Mouse (Mus musculus): ENCODE measurements at regions not wholly inside any gene's neighbourhood (a gene's known extent, or its start where the extent isn't known, plus 50 kb on each side); places are given as distances from the start of the nearest gene placed in this dataset.
"Not testable (repeated sequence)": the region's sequence is repeated elsewhere in the genome, so short reads cannot be mapped to it uniquely, and the experiment has no call there.

- DNase-seq (ENCODE audit: extremely low spot score, low read depth, low spot score), result no peak
Measured at GRCm38 (mm10) chr15:14815556-14815955, 1642.1 kb upstream of the Cdh6 start.

GRCm38 (mm10) chr15:14806849-14807248 is 1633.4 kb upstream of the Cdh6 start:
- DNase-seq (ENCODE audit: extremely low spot score, low read depth, low spot score), result peak; percentile 1

GRCm38 (mm10) chr15:14795221-14795620 is 1621.7 kb upstream of the Cdh6 start:
- no peak for DNase-seq (ENCODE audit: extremely low spot score, low read depth, low spot score)

GRCm38 (mm10) chr15:14780727-14781126 is 1607.3 kb upstream of the Cdh6 start:
- no peak for DNase-seq (ENCODE audit: extremely low spot score, low read depth, low spot score)

GRCm38 (mm10) chr15:14741733-14742132 is 1568.3 kb upstream of the Cdh6 start:
- DNase-seq (ENCODE audit: extremely low spot score, low read depth, low spot score), result no peak

GRCm38 (mm10) chr15:14697925-14698324 is 1524.5 kb upstream of the Cdh6 start:
- not testable (repeated sequence) for DNase-seq (ENCODE audit: extremely low spot score, low read depth, low spot score)

GRCm38 (mm10) chr15:14696481-14696880 is 1523.0 kb upstream of the Cdh6 start:
- no peak for DNase-seq (ENCODE audit: extremely low spot score, low read depth, low spot score)

- DNase-seq (ENCODE audit: extremely low spot score, low read depth, low spot score), result no peak
Measured at GRCm38 (mm10) chr15:14689141-14689540, 1515.7 kb upstream of the Cdh6 start.

GRCm38 (mm10) chr15:14642291-14642690 is 1468.8 kb upstream of the Cdh6 start:
- no peak for DNase-seq (ENCODE audit: extremely low spot score, low read depth, low spot score)

GRCm38 (mm10) chr15:14628523-14628922 is 1455.0 kb upstream of the Cdh6 start:
- DNase-seq (ENCODE audit: extremely low spot score, low read depth, low spot score), result peak; percentile 28

- no peak for DNase-seq (ENCODE audit: extremely low spot score, low read depth, low spot score)
Measured at GRCm38 (mm10) chr15:14606691-14607090, 1433.2 kb upstream of the Cdh6 start.
